Mouse (Mus musculus) forebrain, embryonic 12.5 days (tissue): ENCODE measurements around the gene Mum1l1. TPM values are rescaled to one million over a fixed set of nuclear protein-coding genes. Genes with fewer than 3 reads are reported as not detected.
A peak's percentile ranks its signal among the peaks of the same experiment; 100 is the strongest.
"Not testable (repeated sequence)": the region's sequence is repeated elsewhere in the genome, so short reads cannot be mapped to it uniquely, and the experiment has no call there.

Experiments
- ATAC-seq: fragments of 200-750 bp; cut with Nextera tagmentation; 2 replicates; pipeline ENCODE4 v1.8.0; 2017; ENCODE audit warnings: moderate TSS enrichment; ENCODE audit not compliant: low FRiP score
- H3K27ac ChIP-seq: fragments of 300-500 bp; sonication (generic); 2 replicates; pipeline ENCODE4 v1.5.1; 2016; ENCODE audit warnings: mild to moderate bottlenecking
- H3K27me3 ChIP-seq: fragments of 300-500 bp; sonication (generic); 2 replicates; pipeline ENCODE4 v1.6.1; 2016; ENCODE audit warnings: mild to moderate bottlenecking
- H3K36me3 ChIP-seq: fragments of 300-500 bp; sonication (generic); replicated peaks from 2 replicates; pipeline ENCODE4 v1.6.1; 2016; ENCODE audit warnings: mild to moderate bottlenecking
- H3K4me1 ChIP-seq: fragments of 300-500 bp; sonication (generic); 2 replicates; pipeline ENCODE4 v1.6.1; 2016
- H3K4me2 ChIP-seq: fragments of 300-500 bp; sonication (generic); 2 replicates; pipeline ENCODE4 v1.6.1; 2016; ENCODE audit warnings: mild to moderate bottlenecking, moderate library complexity
- H3K4me3 ChIP-seq: fragments of 300-500 bp; sonication (generic); replicated peaks from 2 replicates; pipeline ENCODE4 v1.5.1; 2016; ENCODE audit warnings: mild to moderate bottlenecking
- H3K9ac ChIP-seq: fragments of 300-500 bp; sonication (generic); 2 replicates; pipeline ENCODE4 v1.6.1; 2016; ENCODE audit warnings: mild to moderate bottlenecking
- H3K9me3 ChIP-seq: fragments of 300-500 bp; sonication (generic); 2 replicates; pipeline ENCODE4 v1.6.1; 2016
- WGBS: fragments of 180-500 bp; shearing (Covaris S2); methylation state at CpG from one replicate; pipeline ENCODE4 v1.1.7; 2016; 5-methylcytosine and 5-hydroxymethylcytosine counted together
- polyA plus RNA-seq: library from polyadenylated mRNA; unstranded; fragments of >200 nt; fragmentation: Nextera tagmentation; extraction: Ambion mirVana; gene quantifications from 2 replicates; pipeline ENCODE4 v1.2.1, GENCODE M21; 2016

The Mum1l1 gene
- polyA plus RNA-seq = 13.7 and 13.8 TPM in 2 replicates

DNA sequence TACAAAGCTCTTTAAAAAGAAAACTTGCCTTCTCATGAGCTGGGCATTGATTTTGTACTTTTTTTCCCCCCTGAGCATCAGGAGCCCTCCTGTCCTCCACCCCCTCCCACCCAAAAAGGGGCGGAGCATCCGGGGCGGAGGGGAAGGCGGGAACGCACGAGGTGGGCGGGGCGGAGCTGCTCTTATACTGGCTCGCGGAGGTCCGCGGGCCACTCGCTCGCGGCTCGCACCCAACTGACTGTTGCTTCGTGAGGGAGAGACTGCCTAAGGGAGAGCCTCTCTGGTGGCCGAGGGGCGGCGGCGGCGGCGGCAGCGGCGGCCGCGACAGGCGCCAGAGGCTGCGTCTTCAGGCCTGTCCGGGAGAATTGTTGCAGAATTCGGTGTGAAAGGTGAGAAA is at the start of gene Mum1l1:
TSS of gene Mum1l1 (plus strand) at position 214 of the 397 bp plus-strand sequence.
- Histone ChIP-seq H3K27me3 (peaks cover 7% of the 10 kb centered on the region; the same call in 1 of the 2 replicates), H3K9me3 (no peaks in the 10 kb centered on the region), H3K27ac (no peak within 1 kb of the TSS), H3K9ac (peak within 1 kb of the TSS; percentile 30; the same call in 1 of the 2 replicates), H3K36me3 (no peaks in the 10 kb centered on the region), H3K4me3 (peak within 1 kb of the TSS; percentile 42), H3K4me2 (peak within 1 kb of the TSS; percentile 53), H3K4me1 (no peaks in the 10 kb centered on the region)
- 27% methylated on average over 22 of the region's 31 CpGs for WGBS
- ATAC-seq = peak; percentile 96

DNA sequence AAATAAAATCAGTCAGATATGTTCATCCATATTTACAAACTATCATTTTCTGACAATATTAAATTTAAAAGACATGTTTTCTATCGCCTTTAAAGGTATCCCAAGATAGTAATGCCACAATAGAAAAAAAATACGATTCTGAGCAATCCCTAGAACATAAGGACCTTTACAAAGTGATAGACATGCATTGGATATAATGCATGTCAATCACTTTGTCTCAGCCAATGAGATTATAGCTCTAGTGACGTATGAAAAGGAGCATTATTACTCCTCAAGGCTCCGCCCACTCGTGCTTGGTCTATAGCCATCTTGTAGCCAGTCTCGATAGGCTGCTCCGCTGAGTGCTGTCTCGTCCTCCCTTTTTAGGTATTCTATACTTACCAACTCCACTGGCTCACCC is 30.9 kb upstream of the Mum1l1 start, which contains the start of gene 4933428M09Rik:
TSS of gene 4933428M09Rik (plus strand) at position 301 of the 400 bp plus-strand sequence.
- WGBS = 89% methylated on average over 8 of the region's 8 CpGs
- H3K4me1 ChIP-seq = no peaks in the 10 kb centered on the region
- H3K9ac ChIP-seq = no peak within 1 kb of the TSS
- H3K4me2 ChIP-seq = no peak within 1 kb of the TSS
- H3K4me3 ChIP-seq = no peak within 1 kb of the TSS
- H3K36me3 ChIP-seq = no peaks in the 10 kb centered on the region
- H3K27me3 ChIP-seq = no peaks in the 10 kb centered on the region
- no peaks in the 10 kb centered on the region for H3K9me3 ChIP-seq
- no peak within 1 kb of the TSS for H3K27ac ChIP-seq
- no peak for ATAC-seq

DNA sequence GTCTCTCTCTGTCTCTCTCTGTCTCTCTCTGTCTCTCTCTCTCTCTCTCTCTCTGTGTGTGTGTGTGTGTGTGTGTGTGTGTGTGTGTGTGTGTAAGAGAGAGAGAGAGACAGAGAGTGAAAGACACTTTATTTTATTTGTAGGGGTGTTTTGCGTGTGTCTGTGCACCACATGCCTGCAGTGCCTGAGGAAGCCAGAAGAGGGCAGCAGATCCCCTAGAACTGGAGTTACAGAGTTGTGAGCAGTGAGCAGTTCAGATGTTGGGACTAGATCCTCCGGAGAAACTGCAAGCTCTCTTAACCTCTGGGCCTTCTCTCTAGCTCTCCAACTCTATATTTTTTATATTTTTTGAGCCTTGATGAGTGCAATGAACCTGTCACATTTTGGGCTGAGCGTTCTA is 18.3 kb upstream of the Mum1l1 start:
- H3K9me3 ChIP-seq, H3K4me1 ChIP-seq, H3K4me2 ChIP-seq, H3K4me3 ChIP-seq, H3K9ac ChIP-seq, H3K27ac ChIP-seq, H3K27me3 ChIP-seq, H3K36me3 ChIP-seq, ATAC-seq: not testable (repeated sequence)
- 86% methylated on average over 3 of the region's 3 CpGs for WGBS

DNA sequence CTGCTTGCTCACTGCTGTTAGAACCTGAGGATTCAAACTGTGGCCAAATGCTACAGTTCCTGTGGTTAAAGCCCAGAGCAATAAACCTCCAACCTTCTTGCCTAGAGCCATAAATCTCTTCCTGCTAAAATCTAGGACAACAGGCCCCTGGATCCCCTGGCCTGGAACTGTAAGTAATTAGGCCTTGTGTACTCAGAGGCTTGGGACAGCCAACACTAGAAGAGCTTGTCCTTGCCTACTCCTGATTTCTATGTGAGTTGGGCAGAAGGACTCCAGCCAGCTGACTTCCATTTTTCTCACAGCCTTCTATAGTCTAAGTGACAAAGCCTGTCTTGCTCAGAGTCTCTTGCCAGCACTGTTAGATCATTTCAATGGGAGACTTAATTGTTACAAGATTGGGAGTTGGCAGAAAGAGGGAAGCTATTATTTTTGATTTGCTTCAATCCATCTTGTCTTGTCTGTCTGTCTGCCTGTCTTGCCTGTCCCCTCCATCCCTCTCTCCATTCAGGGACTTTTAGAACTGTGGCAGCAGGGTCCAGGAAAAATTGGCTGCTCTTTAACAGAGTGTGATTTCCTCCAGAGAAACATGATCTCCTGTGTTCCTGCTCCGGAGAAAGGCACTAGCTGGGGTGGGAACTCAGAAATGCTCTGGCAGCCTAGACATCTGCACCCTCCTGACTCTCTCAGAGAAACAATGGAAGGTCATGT is 15.1 kb upstream of the Mum1l1 start:
- H3K4me1 ChIP-seq = no peaks in the 10 kb centered on the region
- no peak overlapping the region for H3K4me3 ChIP-seq
- H3K36me3 ChIP-seq = no peaks in the 10 kb centered on the region
- no peaks in the 10 kb centered on the region for H3K9me3 ChIP-seq
- no peak overlapping the region for H3K27ac ChIP-seq
- 58% methylated on average over 1 of the region's 1 CpGs for WGBS
- H3K9ac ChIP-seq = no peak overlapping the region
- no peak overlapping the region for H3K4me2 ChIP-seq
- no peaks in the 10 kb centered on the region for H3K27me3 ChIP-seq
- ATAC-seq = no peak

DNA sequence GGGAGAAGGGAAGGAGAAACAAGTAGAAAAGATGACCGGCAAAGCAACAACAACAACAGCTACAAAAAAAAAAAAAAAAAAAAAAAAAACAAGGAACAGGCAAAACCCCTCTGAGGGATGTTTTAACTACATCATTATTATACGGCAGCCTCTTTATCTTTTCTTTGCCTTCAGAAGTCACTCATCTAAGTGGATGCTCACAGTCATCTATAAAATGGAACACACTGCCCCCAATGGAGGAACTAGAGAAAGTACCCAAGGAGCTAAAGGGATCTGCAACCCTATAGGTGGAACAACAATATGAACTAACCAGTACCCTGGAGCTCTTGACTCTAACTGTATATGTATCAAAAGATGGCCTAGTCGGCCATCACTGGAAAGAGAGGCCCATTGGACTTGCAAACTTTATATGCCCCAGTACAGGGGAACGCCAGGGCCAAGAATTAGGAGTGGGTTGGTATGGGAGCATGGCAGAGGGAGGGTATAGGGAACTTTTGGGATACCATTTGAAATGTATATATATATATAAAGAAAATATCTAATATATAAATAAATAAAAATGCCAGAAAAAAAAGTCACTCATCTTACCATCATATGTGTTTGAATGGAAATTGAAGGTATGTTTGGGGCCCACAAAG is 532 bp upstream of the Mum1l1 start:
- not testable (repeated sequence) for H3K9me3 ChIP-seq, H3K4me3 ChIP-seq, H3K4me1 ChIP-seq, H3K9ac ChIP-seq, H3K36me3 ChIP-seq, H3K27me3 ChIP-seq, H3K27ac ChIP-seq
- ATAC-seq = 0 out of 2 replicates have a peak, but pooled peaks have one; percentile 23
- WGBS = 82% methylated on average over 4 of the region's 4 CpGs
- H3K4me2 ChIP-seq = peak overlapping the region; percentile 53; the same call in 1 of the 2 replicates

DNA sequence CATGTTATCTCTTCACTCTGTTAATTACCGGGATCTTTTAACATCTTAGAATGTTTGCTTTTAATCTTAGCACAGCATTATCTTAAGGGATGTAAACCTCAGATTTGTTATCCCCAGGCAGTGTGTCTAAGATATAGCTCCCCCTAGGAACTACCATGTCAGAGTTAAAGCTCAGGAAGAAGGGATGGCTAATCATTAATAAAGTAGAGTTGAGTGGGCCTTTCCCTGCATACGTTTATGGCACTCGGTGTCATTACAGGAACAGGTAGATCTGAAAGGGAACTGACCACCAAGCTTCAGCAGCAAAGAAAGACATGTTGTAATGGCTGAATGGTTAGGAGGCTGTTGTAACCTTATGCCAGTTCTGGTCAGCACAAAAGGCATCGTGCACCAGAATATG is 4.9 kb downstream of the Mum1l1 start:
- H3K4me2 ChIP-seq = no peak overlapping the region
- H3K27me3 ChIP-seq = peaks cover 13% of the 10 kb centered on the region; the same call in 1 of the 2 replicates
- no peak overlapping the region for H3K27ac ChIP-seq
- H3K4me3 ChIP-seq = no peak overlapping the region
- H3K4me1 ChIP-seq = no peaks in the 10 kb centered on the region; the same call in 1 of the 2 replicates
- no peak overlapping the region for H3K9ac ChIP-seq
- no peaks in the 10 kb centered on the region for H3K36me3 ChIP-seq
- 75% methylated on average over 4 of the region's 4 CpGs for WGBS
- ATAC-seq = no peak
- no peaks in the 10 kb centered on the region for H3K9me3 ChIP-seq

DNA sequence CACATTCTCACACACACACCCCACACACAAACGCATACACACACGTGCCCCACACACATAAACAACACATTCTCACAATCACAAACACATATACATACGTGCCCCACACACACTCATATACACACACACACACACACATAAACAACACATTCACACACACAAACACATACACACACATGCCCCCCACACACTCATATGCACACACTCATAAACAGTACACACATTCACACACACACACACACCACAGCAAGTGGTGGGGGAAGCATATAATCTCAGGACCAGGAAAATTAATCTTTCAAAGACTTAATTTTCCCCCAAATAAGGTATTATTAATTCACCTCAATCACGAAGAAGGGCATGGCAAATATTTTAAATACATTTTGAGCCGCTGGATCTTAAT is 6.6 kb downstream of the Mum1l1 start:
- H3K9me3 ChIP-seq = no peaks in the 10 kb centered on the region
- no peak overlapping the region for H3K9ac ChIP-seq
- H3K27ac ChIP-seq = no peak overlapping the region
- no peak for ATAC-seq
- H3K27me3 ChIP-seq = peaks cover 10% of the 10 kb centered on the region; the same call in 1 of the 2 replicates
- 73% methylated on average over 5 of the region's 5 CpGs for WGBS
- no peak overlapping the region for H3K4me3 ChIP-seq
- no peaks in the 10 kb centered on the region; the same call in 1 of the 2 replicates for H3K4me1 ChIP-seq
- H3K36me3 ChIP-seq = no peaks in the 10 kb centered on the region
- no peak overlapping the region for H3K4me2 ChIP-seq

DNA sequence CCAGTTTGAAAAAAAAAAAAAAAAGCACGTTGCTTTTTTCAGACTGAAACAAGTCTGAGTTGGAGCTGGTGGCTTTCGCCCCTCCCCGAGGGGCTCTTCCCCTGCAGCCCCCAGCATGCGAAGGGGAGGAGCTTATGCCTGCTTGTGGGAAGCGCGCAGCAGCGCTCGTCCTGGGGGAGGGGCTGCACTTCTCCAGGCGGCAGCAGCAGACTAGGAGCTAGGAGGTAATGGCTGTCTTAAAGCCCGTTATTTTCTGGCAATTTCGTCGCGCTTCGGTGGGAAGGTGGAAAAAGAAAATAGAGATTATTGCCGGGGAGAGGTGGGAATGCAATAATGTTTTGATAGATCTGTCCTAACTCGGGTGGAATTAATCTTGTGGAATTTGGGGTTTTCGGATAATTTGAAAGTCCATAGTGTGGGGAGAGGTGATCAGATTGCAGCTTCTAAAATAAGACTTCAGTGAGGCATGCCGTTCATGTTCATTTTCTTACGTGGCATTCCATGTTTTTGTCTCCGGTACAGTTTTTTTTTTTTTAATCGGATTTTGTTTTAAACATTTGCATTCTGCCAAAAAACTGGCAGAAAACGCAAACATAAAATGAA is 7.2 kb downstream of the Mum1l1 start:
- ATAC-seq = peak; percentile 96
- Histone ChIP-seq H3K4me2 (peak overlapping the region; percentile 47), H3K9ac (no peak overlapping the region; the same call in 1 of the 2 replicates), H3K27ac (no peak overlapping the region), H3K36me3 (no peaks in the 10 kb centered on the region), H3K4me1 (no peaks in the 10 kb centered on the region; the same call in 1 of the 2 replicates), H3K9me3 (no peaks in the 10 kb centered on the region), H3K27me3 (peaks cover 8% of the 10 kb centered on the region; the same call in 1 of the 2 replicates), H3K4me3 (peak overlapping the region; percentile 37)
- 17% methylated on average over 22 of the region's 22 CpGs for WGBS

DNA sequence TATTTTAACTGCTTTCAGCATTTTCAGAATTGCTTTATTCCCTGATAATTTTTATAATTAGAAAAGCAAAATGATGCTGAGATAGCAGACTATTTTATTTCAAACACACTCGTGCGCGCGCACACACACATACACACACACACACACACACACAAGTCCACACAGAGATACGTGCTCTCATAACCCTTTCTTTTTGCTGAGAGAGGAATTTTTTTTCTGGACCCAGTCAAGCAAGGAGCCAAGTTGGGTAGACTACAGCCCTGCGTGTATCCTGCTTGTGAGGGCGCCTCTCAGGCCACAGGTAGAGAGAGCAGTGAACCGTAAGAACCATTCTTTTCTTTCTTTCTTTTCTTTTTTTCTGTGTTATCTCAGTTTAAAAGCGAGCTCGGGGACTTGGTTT is 7.9 kb downstream of the Mum1l1 start:
- Histone ChIP-seq H3K9ac (no peak overlapping the region), H3K4me1 (no peaks in the 10 kb centered on the region; the same call in 1 of the 2 replicates), H3K4me2 (peak overlapping the region; percentile 47), H3K36me3 (no peaks in the 10 kb centered on the region), H3K9me3 (no peaks in the 10 kb centered on the region), H3K4me3 (peak overlapping the region; percentile 37), H3K27ac (no peak overlapping the region), H3K27me3 (peaks cover 8% of the 10 kb centered on the region; the same call in 1 of the 2 replicates)
- ATAC-seq = no peak
- WGBS = 43% methylated on average over 10 of the region's 10 CpGs

DNA sequence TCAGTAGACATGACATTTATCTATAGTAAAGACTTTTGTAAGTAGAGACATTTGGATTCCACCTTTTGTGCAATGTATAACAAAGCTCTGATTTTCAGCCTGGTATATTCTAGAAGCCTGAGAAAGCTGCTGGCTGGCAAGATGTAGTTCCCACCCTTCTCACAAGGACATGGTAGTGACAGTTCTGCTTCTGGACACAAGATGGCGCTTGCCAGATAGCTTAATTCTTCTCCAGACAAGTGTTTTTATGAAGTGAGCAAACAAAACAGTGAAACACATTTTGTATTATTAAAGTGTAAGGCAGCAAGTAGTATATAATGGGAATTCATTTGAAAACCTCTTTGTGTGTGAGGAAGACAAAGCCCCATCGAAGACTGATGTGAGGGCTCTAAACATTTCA is 9.2 kb downstream of the Mum1l1 start:
- Histone ChIP-seq H3K4me3 (no peak overlapping the region), H3K27me3 (peaks cover 8% of the 10 kb centered on the region; the same call in 1 of the 2 replicates), H3K9me3 (no peaks in the 10 kb centered on the region), H3K9ac (no peak overlapping the region), H3K36me3 (no peaks in the 10 kb centered on the region), H3K27ac (no peak overlapping the region), H3K4me1 (no peaks in the 10 kb centered on the region; the same call in 1 of the 2 replicates), H3K4me2 (no peak overlapping the region)
- no peak; the same call in 1 of the 2 replicates for ATAC-seq
- 28% methylated on average over 2 of the region's 2 CpGs for WGBS

DNA sequence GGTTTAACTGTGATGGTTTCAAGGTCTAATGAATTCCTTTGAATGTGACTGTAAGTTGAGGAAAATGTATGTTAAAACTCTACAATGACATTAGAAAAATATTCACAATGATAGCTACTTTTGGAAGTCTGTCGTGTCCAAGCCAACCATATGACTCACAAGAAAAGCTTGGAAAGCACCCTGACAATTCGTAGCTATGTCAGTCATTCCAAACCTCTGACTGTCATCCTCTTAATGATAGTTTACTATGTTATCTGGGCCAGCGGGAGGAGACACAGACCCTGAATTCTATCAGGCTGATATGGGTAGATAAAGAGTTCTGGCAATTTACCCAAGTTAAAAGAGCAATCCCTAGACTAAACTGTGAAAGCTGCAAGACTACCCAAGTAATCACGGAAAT is 11.0 kb downstream of the Mum1l1 start:
- ATAC-seq = no peak
- 84% methylated on average over 4 of the region's 4 CpGs for WGBS
- Histone ChIP-seq H3K9me3 (no peaks in the 10 kb centered on the region), H3K4me1 (no peaks in the 10 kb centered on the region; the same call in 1 of the 2 replicates), H3K27ac (no peak overlapping the region), H3K9ac (no peak overlapping the region), H3K4me2 (no peak overlapping the region), H3K27me3 (0 out of 2 replicates have a peak, but pooled peaks cover 3% of the 10 kb centered on the region), H3K36me3 (no peaks in the 10 kb centered on the region), H3K4me3 (no peak overlapping the region)

DNA sequence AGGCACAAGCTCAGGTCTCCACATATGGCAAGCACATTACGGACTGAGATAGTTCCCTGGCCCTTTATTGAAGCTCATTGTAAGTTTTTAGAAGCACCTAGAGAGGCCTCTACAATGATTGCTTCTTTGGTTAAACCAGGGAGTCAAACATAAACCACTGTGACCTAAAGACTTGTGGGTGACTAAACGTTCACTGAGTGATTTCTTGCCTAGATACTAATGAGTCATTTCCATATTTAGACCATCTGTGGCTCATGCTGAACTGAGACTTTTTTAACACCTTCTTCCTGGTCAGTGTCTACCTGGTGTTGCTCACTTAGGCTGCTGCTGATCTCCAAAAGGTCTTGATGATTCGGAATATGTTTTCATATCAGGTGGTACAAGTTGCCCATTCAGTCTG is 12.1 kb downstream of the Mum1l1 start:
- no peak overlapping the region for H3K27ac ChIP-seq
- WGBS = 89% methylated on average over 3 of the region's 3 CpGs
- no peaks in the 10 kb centered on the region; the same call in 1 of the 2 replicates for H3K4me1 ChIP-seq
- H3K36me3 ChIP-seq = no peaks in the 10 kb centered on the region
- H3K4me2 ChIP-seq = no peak overlapping the region
- H3K9me3 ChIP-seq = no peaks in the 10 kb centered on the region
- H3K9ac ChIP-seq = no peak overlapping the region
- no peak overlapping the region for H3K4me3 ChIP-seq
- no peak for ATAC-seq
- H3K27me3 ChIP-seq = 0 out of 2 replicates have a peak, but pooled peaks cover 2% of the 10 kb centered on the region
